22 mouse cellular contexts compared by ENCODE assay signal in genomic region chr2:126036121-126036520, GRCm38 (mm10). TPM values are rescaled to one million over a fixed set of nuclear protein-coding genes. Genes with fewer than 3 reads are reported as not detected.
DNase-seq lines count a peak whose midpoint lies in the region; ATAC-seq lines count a peak whose summit lies in the region.
"Had no signal": no experiment of that assay in that cellular context is flagged by ENCODE, and none has a peak within 500 bp of the region (broad histone marks: within the 10 kb centered on the region; RNA-seq: fewer than 3 reads in every experiment).

No protein-coding gene starts in this region.

- no peak for DNase-seq in limb, embryonic 10.5 days (ENCODE audit: low spot score)
- DNase-seq in 3T3-L1 (ENCODE audit: low read depth, low spot score) (peak; percentile 59), NIH3T3 (ENCODE audit: low read depth) (peak; percentile 62)
- DNase-seq in frontal cortex, postnatal 14 days (ENCODE audit: low spot score in 2 of 2): no peak
- DNase-seq in embryo, embryonic 10 days (ENCODE audit: low spot score): no peak
- DNase-seq: adrenal gland, postnatal 25 days; cerebellum, adult 11 months; cerebellum, postnatal 10 days; kidney, postnatal 4 days; layer of hippocampus, adult 9-11 months; right cerebral cortex, postnatal 25 days had no signal

- H3K4me2 ChIP-seq in limb, embryonic 13.5 days (replicated peaks): peak overlapping the region; percentile 55
- H3K4me2 ChIP-seq in limb, embryonic 15.5 days: peak overlapping the region; percentile 38
- H3K4me2 ChIP-seq: kidney, embryonic 15.5 days; midbrain, embryonic 13.5 days had no signal

- 0 out of 2 replicates have a peak overlapping the region, but pooled peaks have one; percentile 2 for H3K9ac ChIP-seq in limb, embryonic 13.5 days
- no peak overlapping the region for H3K9ac ChIP-seq in limb, embryonic 15.5 days
- H3K9ac ChIP-seq: heart, embryonic 12.5 days; kidney, embryonic 15.5 days; liver, embryonic 14.5 days; midbrain, embryonic 13.5 days had no signal

- H3K4me1 ChIP-seq in limb, embryonic 13.5 days: peaks cover 15% of the 10 kb centered on the region; the same call in 1 of the 2 replicates
- peaks cover 13% of the 10 kb centered on the region for H3K4me1 ChIP-seq in limb, embryonic 10.5 days
- peaks cover 13% of the 10 kb centered on the region for H3K4me1 ChIP-seq in limb, embryonic 15.5 days
- H3K4me1 ChIP-seq: midbrain, embryonic 13.5 days had no signal

- H3K9me3 ChIP-seq in limb, embryonic 13.5 days: no peaks in the 10 kb centered on the region
- H3K9me3 ChIP-seq in limb, embryonic 10.5 days (replicated peaks): no peaks in the 10 kb centered on the region
- H3K9me3 ChIP-seq in limb, embryonic 15.5 days: no peaks in the 10 kb centered on the region
- H3K9me3 ChIP-seq: heart, embryonic 12.5 days; kidney, embryonic 15.5 days; midbrain, embryonic 13.5 days had no signal

- no peak overlapping the region for H3K27ac ChIP-seq in limb, embryonic 13.5 days
- no peak overlapping the region for H3K27ac ChIP-seq in limb, embryonic 10.5 days
- no peak overlapping the region for H3K27ac ChIP-seq in limb, embryonic 15.5 days
- H3K27ac ChIP-seq: kidney, embryonic 15.5 days; liver, embryonic 14.5 days; midbrain, embryonic 13.5 days had no signal

- H3K4me3 ChIP-seq in limb, embryonic 13.5 days: peak overlapping the region; percentile 26
- H3K4me3 ChIP-seq in limb, embryonic 10.5 days: no peak overlapping the region
- peak overlapping the region; percentile 30 for H3K4me3 ChIP-seq in limb, embryonic 15.5 days
- H3K4me3 ChIP-seq: erythroblast, embryonic 14.5 days; heart, embryonic 12.5 days; kidney, embryonic 15.5 days; midbrain, embryonic 13.5 days had no signal

- WGBS in limb, embryonic 13.5 days: 81% methylated on average over 4 of the region's 4 CpGs
- WGBS in limb, embryonic 10.5 days: 90% methylated on average over 4 of the region's 4 CpGs
- WGBS in limb, embryonic 15.5 days: 71% methylated on average over 4 of the region's 4 CpGs

- H3K36me3 ChIP-seq in limb, embryonic 13.5 days: no peaks in the 10 kb centered on the region
- H3K36me3 ChIP-seq in limb, embryonic 10.5 days: no peaks in the 10 kb centered on the region
- H3K36me3 ChIP-seq in limb, embryonic 15.5 days: no peaks in the 10 kb centered on the region
- H3K36me3 ChIP-seq: heart, embryonic 12.5 days; kidney, embryonic 15.5 days; midbrain, embryonic 13.5 days had no signal

- H3K27me3 ChIP-seq in limb, embryonic 13.5 days: no peaks in the 10 kb centered on the region
- H3K27me3 ChIP-seq in limb, embryonic 10.5 days (ENCODE audit: low read depth, poor library complexity, severe bottlenecking): no peaks in the 10 kb centered on the region
- no peaks in the 10 kb centered on the region for H3K27me3 ChIP-seq in limb, embryonic 15.5 days
- H3K27me3 ChIP-seq: heart, embryonic 12.5 days; kidney, embryonic 15.5 days; midbrain, embryonic 13.5 days; Patski had no signal

- no peak for ATAC-seq in limb, embryonic 13.5 days (ENCODE audit: low FRiP score, low read depth)
- ATAC-seq in limb, embryonic 15.5 days (ENCODE audit: insufficient number of reproducible peaks, low FRiP score, low TSS enrichment, low read depth): no peak
- ATAC-seq: forebrain, embryonic 14.5 days; hindbrain, embryonic 16.5 days; intestine, postnatal 0 days; midbrain, embryonic 13.5 days; Patski had no signal

RNA-seq across cellular contexts. Expression of gene Fgf7, which starts 1.7 kb away (rescaled TPM):
- polyA plus RNA-seq in limb, embryonic 13.5 days (2015; fragmentation: Nextera tagmentation; extraction: Ambion mirVana): 11.1 and 13.2 TPM in 2 replicates
- polyA plus RNA-seq in limb, embryonic 10.5 days (2016; fragmentation: Nextera tagmentation; extraction: Ambion mirVana): 0.51 TPM in 1 of 2 replicates, not detected in the other
- polyA plus RNA-seq in limb, embryonic 15.5 days (2015; fragmentation: Nextera tagmentation; extraction: Ambion mirVana): 18.1 and 19.5 TPM in 2 replicates
- polyA plus RNA-seq: erythroblast, embryonic 14.5 days had no signal

Comparison
In these comparisons a context has a peak if more than half of its experiments do, and no peak if none do; other contexts are left out.
1. DNase-seq: peak in 3T3-L1 (single experiment) and NIH3T3 (single experiment); none in limb, embryonic 10.5 days (single experiment), frontal cortex, postnatal 14 days (0 of 2) and embryo, embryonic 10 days (single experiment).